Mouse (Mus musculus) forebrain, embryonic 16.5 days (tissue): ENCODE data around the gene Bud23. TPM values are rescaled to one million over a fixed set of nuclear protein-coding genes. Genes with fewer than 3 reads are reported as not detected.

Source experiments
- ATAC-seq: fragments of 200-750 bp; cut with Nextera tagmentation; 2 replicates; pipeline ENCODE4 v1.8.0; 2017; ENCODE audit warnings: mild to moderate bottlenecking, moderate library complexity
- H3K27ac ChIP-seq: fragments of 300-500 bp; sonication (generic); 2 replicates; pipeline ENCODE4 v1.5.1; 2014; ENCODE audit warnings: low read length, control low read depth
- H3K27me3 ChIP-seq: fragments of 300-500 bp; sonication (generic); replicated peaks from 2 replicates; pipeline ENCODE4 v1.6.1; 2014; ENCODE audit warnings: low read length; ENCODE audit not compliant: control insufficient read depth, insufficient read depth
- H3K36me3 ChIP-seq: fragments of 300-500 bp; sonication (generic); 2 replicates; pipeline ENCODE4 v1.6.1; 2014; ENCODE audit not compliant: control insufficient read depth, insufficient read depth
- H3K4me1 ChIP-seq: fragments of 300-500 bp; sonication (generic); replicated peaks from 2 replicates; pipeline ENCODE4 v1.6.1; 2014; ENCODE audit warnings: low read length; ENCODE audit not compliant: control insufficient read depth, insufficient read depth
- H3K4me2 ChIP-seq: fragments of 300-500 bp; sonication (generic); 2 replicates; pipeline ENCODE4 v1.6.1; 2014; ENCODE audit warnings: mild to moderate bottlenecking, low read length, control low read depth
- H3K4me3 ChIP-seq: fragments of 300-500 bp; sonication (generic); replicated peaks from 2 replicates; pipeline ENCODE4 v1.5.1; 2014; ENCODE audit warnings: mild to moderate bottlenecking, low read length, control low read depth
- H3K9ac ChIP-seq: fragments of 300-500 bp; sonication (generic); replicated peaks from 2 replicates; pipeline ENCODE4 v1.6.1; 2014; ENCODE audit warnings: low read depth, low read length, control low read depth
- H3K9me3 ChIP-seq: fragments of 300-500 bp; sonication (generic); 2 replicates; pipeline ENCODE4 v1.6.1; 2016; ENCODE audit warnings: low read length; ENCODE audit not compliant: control insufficient read depth
- WGBS: fragments of 180-500 bp; shearing (Covaris S2); extraction: QIAGEN DNeasy Blood & Tissue Kit; methylation state at CpG from one replicate; pipeline ENCODE4 v1.1.7; 2014; 5-methylcytosine and 5-hydroxymethylcytosine counted together
- polyA plus RNA-seq: library from polyadenylated mRNA; unstranded; fragments of >200 nt; fragmentation: Nextera tagmentation; extraction: Ambion mirVana; gene quantifications from 2 replicates; pipeline ENCODE4 v1.2.1, GENCODE M21; 2015

Bud23 gene
- polyA plus RNA-seq, 1 experiment from 2014 or later: 96.3 TPM

DNA sequence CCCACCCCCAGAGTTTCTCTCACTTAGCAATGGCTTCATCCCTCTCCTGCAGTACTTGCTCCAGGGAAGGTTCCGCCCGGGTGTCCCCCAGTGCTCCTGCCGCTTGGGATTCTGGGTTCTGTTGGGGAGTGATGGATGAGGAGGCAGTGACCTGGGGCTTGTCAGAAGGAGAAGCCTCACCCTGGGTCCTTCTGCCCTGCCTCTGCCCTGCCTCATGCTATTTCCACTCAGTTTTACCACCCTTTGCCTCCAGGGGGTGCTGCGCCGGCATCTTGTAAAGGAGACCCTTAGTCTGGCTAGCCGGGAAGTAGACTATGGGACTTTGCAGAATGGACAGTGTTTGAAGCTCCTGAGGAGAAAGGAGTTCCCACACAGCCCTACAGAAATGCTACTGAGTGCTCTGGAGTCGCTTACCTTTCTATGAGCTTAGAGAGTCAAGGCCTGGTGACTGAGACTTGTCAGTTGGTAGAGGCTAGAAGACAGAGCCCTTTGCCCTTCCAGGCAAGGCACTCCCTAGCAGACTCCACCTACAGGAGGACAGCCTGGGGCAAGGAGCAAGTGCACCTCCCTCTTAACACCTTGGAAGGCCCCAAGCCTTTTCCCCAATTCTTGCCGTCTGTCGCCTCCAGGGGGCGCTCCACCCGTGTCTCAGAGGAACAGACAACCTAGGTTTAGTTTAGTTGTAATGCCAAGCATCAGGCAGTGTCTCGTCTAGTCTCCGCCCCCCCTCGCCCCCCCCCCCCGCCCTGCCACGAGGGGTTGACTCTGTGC, 51.9 kb downstream of the Bud23 start:
- Histone ChIP-seq H3K36me3 (no peaks in the 10 kb centered on the region), H3K27ac (no peak overlapping the region), H3K9me3 (no peaks in the 10 kb centered on the region), H3K4me3 (no peak overlapping the region), H3K9ac (no peak overlapping the region; the same call in 1 of the 2 replicates), H3K4me1 (peaks cover 25% of the 10 kb centered on the region), H3K27me3 (no peaks in the 10 kb centered on the region), H3K4me2 (no peak overlapping the region)
- no peak for ATAC-seq
- 6% methylated on average over 15 of the region's 16 CpGs for WGBS

DNA sequence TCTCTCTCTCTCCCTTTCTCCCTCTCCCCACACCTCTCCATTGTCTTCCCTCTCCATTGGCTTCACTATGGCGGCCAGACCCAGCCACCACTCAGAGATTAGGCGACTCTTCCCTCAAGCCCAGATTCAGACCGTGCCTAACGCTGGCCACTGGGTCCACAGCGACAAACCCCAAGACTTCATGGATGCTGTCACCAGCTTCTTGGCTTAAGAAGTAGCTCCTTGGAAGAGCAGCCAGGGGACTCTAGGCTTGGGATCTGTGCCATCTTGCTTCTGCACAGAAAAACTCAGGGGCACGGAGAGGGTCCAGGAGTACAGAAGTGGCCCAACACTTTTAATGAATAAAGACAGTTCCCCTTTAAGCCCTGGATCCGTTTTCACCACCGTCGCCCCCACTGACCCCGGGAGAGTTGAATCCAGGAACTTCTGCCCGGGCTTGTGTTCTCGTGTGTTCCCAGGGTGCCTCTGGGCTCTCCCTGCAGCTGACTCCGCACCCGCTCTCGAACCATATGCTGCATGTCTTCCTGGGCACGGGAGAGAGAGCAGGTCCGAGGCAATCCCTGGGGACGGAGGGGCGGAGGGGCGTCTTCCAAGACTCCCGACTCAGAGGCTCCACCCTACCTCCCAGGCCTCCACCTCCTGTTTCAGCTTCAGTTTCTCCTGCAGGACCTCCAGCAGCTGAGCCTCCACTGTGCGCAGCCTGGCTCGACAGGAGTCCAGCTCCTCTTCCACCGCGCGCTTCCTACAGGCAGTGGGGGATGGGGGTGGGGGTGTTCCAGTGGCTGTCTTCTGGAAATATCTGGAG, 52.7 kb downstream of the Bud23 start:
- ATAC-seq: no peak
- WGBS: 33% methylated on average over 26 of the region's 26 CpGs
- no peak overlapping the region for H3K27ac ChIP-seq
- peak overlapping the region; percentile 11; the same call in 1 of the 2 replicates for H3K9ac ChIP-seq
- no peak overlapping the region for H3K4me2 ChIP-seq
- H3K36me3 ChIP-seq: no peaks in the 10 kb centered on the region
- no peaks in the 10 kb centered on the region for H3K9me3 ChIP-seq
- H3K4me3 ChIP-seq: no peak overlapping the region
- H3K4me1 ChIP-seq: peaks cover 25% of the 10 kb centered on the region
- H3K27me3 ChIP-seq: no peaks in the 10 kb centered on the region

DNA sequence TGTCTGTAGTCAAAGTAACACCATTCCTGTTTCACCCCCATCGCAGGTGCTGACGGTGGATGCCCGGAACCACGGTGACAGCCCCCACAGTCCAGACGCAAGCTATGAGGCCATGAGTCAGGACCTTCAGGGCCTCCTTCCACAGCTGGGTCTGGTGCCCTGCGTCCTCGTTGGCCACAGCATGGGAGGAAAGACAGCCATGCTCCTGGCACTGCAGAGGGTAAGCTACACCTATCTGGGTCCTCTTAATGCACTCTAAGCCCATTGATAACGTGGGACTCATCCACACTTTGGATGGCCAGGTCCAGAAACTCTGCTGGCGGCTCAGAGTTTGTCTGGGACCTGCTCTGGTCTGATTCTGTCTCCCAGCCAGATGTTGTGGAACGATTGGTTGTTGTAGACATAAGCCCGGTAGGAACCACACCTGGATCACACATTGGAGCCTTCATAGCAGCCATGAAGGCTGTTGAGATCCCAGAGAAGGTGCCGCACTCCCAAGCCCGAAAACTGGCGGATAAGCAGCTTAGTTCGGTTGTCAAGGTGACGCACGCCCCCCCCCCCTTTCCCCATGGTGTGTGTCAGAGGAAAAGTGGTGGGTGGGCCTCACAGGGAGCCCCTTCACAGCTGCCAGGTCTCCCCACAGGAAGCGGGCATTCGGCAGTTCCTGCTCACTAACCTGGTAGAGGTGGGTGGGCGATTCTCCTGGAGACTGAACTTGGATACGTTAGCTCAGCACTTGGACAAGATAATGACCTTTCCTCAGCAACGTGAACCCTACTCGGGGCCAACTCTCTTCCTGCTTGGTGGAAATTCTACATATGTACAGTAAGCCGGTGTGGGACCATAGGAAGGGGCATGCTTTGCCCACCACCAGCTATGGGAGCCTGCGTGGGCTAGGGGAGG, 53.7 kb downstream of the Bud23 start:
- peaks cover 25% of the 10 kb centered on the region for H3K4me1 ChIP-seq
- H3K4me2 ChIP-seq: no peak overlapping the region
- no peak overlapping the region for H3K27ac ChIP-seq
- H3K4me3 ChIP-seq: no peak overlapping the region
- 77% methylated on average over 25 of the region's 25 CpGs for WGBS
- ATAC-seq: no peak
- no peaks in the 10 kb centered on the region for H3K9me3 ChIP-seq
- no peak overlapping the region; the same call in 1 of the 2 replicates for H3K9ac ChIP-seq
- no peaks in the 10 kb centered on the region for H3K27me3 ChIP-seq
- no peaks in the 10 kb centered on the region for H3K36me3 ChIP-seq

DNA sequence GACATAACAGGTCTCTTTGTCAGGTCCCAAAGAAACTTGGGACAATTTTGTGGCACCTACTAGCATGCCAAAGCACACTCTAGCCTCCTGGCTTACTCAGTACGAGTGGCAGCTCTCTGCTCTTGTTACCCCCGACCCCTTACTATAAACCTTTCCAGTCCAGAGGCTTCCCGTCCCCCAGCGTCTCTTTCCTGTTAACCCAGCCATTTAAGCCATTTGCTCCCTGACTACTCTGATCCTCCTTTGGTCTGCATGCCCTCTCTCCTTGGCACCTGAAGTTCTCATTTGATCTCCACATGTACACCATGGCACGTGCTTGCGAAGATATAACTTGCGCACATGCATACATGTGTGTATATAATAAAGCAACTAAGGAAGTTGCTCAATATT, 54.4 kb downstream of the Bud23 start:
- peak overlapping the region; percentile 80 for H3K4me3 ChIP-seq
- no peaks in the 10 kb centered on the region for H3K36me3 ChIP-seq
- H3K9ac ChIP-seq: peak overlapping the region; percentile 76
- 0 out of 2 replicates have a peak, but pooled peaks cover 2% of the 10 kb centered on the region for H3K27me3 ChIP-seq
- WGBS: 54% methylated on average over 7 of the region's 7 CpGs
- H3K4me2 ChIP-seq: peak overlapping the region; percentile 56
- no peaks in the 10 kb centered on the region for H3K9me3 ChIP-seq
- no peak for ATAC-seq
- H3K27ac ChIP-seq: peak overlapping the region; percentile 99
- peaks cover 21% of the 10 kb centered on the region for H3K4me1 ChIP-seq

DNA sequence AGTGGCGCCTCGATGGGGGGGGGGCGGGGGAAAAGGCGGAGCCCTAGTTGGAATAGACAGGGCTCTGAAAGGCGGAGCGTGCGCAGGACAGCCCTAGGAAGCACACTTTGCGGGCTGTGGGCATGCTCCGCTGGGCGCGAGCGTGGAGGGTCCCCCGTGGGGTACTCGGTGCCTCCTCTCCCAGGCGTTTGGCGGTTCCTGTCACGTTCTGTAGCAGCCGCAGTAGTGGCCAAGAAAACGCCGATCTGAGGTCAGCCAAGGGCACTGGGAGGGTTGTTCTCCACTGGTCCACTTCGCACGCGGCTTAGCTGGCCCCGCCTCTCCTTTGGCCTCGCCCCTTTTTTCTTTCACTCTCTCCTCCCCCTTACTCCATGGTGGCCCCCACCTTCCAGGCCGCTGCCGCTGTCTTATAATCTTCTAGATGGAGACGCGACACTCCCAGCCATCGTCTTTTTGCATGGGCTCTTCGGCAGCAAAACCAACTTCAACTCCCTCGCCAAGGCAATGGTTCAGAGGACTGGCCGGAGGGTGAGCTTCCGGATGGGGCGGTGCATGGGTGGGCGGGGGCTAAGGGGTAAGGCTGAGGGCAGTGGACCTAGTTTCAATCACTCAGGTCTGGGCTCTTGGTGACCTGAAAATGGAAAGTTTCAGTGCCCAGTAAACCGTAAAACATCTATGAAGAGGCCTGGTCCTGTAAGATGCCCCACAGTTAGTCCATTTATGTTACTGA, 55.0 kb downstream of the Bud23 start:
- Histone ChIP-seq H3K9me3 (no peaks in the 10 kb centered on the region), H3K27ac (peak overlapping the region; percentile 99), H3K27me3 (0 out of 2 replicates have a peak, but pooled peaks cover 2% of the 10 kb centered on the region), H3K4me3 (peak overlapping the region; percentile 80), H3K4me2 (peak overlapping the region; percentile 56), H3K4me1 (peaks cover 19% of the 10 kb centered on the region), H3K36me3 (no peaks in the 10 kb centered on the region), H3K9ac (peak overlapping the region; percentile 76)
- WGBS: under 1% methylated on average over 37 of the region's 37 CpGs
- ATAC-seq: peak; percentile 83

DNA sequence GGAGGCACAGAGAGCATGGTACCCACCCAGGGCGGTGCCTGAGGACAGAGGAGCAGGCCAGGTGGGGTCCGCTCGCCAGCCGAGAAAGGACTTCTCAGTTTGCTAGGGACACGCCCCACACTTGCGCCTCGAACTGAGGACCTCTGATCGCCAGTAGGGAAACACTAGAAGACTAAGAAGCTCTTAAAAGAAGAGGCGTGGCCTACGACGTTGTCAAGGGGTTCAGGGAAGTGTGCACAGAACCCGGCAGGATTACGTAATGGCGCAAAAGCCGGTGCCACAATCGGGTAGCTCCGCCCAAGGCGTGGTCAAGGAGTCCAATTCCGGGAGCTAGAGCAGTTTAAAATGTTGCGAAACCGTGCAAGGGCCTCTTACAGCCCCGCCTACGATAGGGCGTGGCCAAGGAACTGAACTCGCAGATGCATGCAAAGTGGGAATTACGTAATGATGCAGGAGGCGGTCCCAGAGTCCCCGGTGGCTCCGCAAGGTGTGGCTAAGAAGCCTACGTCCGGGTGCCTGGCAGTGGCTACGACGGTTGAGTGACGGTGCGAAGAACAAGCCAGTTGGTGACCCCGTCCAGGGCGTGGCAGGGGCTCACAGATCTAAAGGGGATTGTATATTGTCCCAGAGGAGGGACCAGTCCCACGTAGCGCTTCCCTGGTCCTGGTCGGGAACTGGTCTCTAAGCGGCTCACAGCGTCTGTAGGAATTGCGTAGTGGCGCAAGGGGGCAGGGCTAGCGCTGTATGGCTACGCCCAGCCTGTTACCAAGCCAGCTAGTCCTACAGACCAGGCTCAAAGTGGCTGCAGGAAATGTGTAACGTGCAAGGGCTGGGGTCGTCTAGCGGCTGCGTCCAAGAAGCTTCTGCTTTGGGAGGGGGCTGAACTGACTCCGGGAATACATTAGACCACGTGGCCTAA, 55.8 kb downstream of the Bud23 start, which contains the start of gene Abhd11:
Gene Abhd11 (plus strand): TSS at position 482 of the 919 bp plus-strand sequence.
- ATAC-seq: peak; percentile 90
- H3K27ac ChIP-seq: peak within 1 kb of the TSS; percentile 99
- H3K9me3 ChIP-seq: no peaks in the 10 kb centered on the region
- peak within 1 kb of the TSS; percentile 76 for H3K9ac ChIP-seq
- no peaks in the 10 kb centered on the region for H3K36me3 ChIP-seq
- WGBS: under 1% methylated on average over 52 of the region's 52 CpGs
- H3K4me1 ChIP-seq: peaks cover 19% of the 10 kb centered on the region
- H3K27me3 ChIP-seq: 0 out of 2 replicates have a peak, but pooled peaks cover 2% of the 10 kb centered on the region
- H3K4me3 ChIP-seq: peak within 1 kb of the TSS; percentile 80
- peak within 1 kb of the TSS; percentile 56 for H3K4me2 ChIP-seq

DNA sequence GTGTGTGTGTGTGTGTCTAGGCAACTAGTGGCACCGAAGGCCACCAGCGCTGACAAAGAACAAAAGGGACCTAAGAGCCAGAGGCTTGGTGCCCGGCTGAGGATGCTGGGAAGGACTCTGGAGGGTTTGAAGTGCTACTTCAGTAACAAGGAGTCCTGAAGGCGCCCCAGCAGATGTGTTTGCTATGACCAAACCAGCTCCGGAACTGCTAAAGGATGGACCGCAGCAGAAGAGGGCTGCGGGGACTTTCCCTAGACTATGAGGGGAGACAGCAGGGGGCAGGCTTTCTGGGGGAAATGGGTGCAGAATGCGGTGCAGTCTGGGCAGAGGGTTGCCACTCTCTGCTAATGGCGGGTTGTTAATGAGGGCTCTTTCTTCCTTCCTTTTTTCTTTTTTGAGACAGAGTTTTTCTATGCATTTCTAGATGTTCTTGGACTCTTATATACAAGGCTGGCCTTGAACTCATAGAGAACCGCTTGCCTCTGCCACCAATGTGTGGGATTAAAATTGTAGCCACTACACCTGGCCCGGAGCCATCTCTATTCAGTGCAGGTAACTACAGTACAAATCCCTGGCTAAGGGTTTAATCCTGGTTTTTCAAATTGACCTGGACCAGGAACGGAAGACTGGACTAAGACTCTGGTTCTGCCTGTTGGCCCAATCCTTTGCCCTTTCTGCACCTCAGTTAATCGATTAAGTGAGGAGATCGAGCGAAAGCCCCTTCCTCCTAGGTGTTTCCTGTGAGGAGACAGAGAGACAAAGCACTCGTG, 56.8 kb downstream of the Bud23 start:
- no peaks in the 10 kb centered on the region for H3K36me3 ChIP-seq
- H3K4me3 ChIP-seq: peak overlapping the region; percentile 80
- ATAC-seq: no peak
- H3K27me3 ChIP-seq: 0 out of 2 replicates have a peak, but pooled peaks cover 2% of the 10 kb centered on the region
- H3K4me2 ChIP-seq: peak overlapping the region; percentile 56
- no peaks in the 10 kb centered on the region for H3K9me3 ChIP-seq
- peaks cover 18% of the 10 kb centered on the region for H3K4me1 ChIP-seq
- 31% methylated on average over 16 of the region's 16 CpGs for WGBS
- peak overlapping the region; percentile 99 for H3K27ac ChIP-seq
- H3K9ac ChIP-seq: peak overlapping the region; percentile 71
